Mouse (Mus musculus): ENCODE results near the gene Gm815.

Gene Gm815

DNA sequence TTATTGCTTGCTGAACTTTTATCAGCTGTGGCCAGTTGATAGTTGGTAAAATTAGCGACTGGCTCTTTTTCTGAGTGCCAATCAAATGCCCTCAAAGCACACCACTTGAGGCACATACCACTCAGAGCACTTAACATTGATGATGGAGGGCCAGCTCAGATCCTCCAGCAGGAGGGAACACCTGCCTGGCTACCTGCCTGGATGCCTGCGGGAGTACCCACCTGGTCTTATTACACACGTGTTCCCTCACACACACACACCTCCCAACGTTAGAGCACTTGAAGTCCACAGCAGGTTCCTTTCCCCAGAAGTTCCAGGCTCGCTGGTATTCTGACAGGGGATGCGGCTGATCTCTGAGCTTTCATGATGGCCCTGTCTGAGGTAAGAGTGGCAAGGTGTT, at the start of gene Gm815:
TSS of gene Gm815 (plus strand) at position 266 of the 400 bp plus-strand sequence.
- DNase-seq (ENCODE audit: low read depth): no peak

- DNase-seq (ENCODE audit: low read depth): no peak
Measured at GRCm38 (mm10) chr19:26837626-26838025, 48.1 kb upstream of the Gm815 start.

GRCm38 (mm10) chr19:26843896-26844295, 41.8 kb upstream of the Gm815 start:
- DNase-seq (ENCODE audit: low read depth): no peak

- no peak for DNase-seq (ENCODE audit: low read depth)
Measured at GRCm38 (mm10) chr19:26844813-26845212, 40.9 kb upstream of the Gm815 start.

GRCm38 (mm10) chr19:26845276-26846016, 40.2 kb upstream of the Gm815 start:
- peak; percentile 60 for DNase-seq (ENCODE audit: low read depth)

DNA sequence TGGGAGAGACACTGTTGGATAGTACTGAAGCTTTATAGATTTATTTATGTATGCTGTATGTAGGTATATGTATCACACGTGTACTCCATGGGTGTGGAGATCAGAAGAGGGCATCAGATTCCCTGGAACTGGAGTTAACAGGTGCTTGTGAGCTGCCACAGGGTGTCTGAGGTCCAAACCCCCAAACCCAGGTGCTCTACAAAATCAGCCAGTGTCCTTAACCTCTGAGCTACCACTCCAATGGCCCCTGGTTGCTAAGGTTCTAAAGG, 39.7 kb upstream of the Gm815 start:
- no peak for DNase-seq (ENCODE audit: low read depth)

DNA sequence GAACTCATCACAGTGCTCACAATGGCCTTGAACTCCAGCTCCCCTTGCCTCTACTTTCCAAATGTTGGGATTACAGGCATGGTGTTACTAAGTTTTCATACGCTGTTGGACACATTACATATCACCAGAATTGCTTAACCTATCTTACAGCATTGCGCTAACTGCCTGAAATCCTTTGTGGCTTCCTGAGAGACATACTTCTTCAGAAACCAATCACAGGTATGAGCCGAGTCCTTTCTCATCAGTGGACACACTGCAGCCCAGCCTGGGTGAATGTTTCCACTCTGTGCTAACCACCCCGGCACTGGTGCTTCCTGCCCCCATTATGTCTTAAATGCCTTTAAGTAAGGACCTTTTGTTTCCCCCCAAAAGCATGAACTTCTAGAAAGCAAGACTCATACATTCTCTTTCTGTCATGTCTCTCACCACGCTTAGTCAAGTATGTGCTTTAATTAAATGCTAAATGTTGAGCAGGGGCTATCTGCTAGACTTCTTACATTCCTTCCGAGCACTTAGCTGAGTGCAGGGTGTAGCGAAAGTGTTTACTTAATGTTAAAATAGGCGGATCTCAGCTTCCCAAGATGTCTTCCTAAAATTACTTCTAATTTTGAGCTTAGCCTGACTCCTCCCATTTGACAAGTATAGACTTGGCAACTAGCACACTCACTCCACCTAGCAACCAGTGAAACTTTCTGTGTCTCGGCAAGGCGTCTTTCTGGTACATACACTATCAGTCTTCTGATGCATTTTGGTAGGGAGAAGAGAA, 34.5 kb upstream of the Gm815 start:
- DNase-seq (ENCODE audit: low read depth): no peak

- no peak for DNase-seq (ENCODE audit: low read depth)
Measured at GRCm38 (mm10) chr19:26852325-26852900, 33.3 kb upstream of the Gm815 start.

DNA sequence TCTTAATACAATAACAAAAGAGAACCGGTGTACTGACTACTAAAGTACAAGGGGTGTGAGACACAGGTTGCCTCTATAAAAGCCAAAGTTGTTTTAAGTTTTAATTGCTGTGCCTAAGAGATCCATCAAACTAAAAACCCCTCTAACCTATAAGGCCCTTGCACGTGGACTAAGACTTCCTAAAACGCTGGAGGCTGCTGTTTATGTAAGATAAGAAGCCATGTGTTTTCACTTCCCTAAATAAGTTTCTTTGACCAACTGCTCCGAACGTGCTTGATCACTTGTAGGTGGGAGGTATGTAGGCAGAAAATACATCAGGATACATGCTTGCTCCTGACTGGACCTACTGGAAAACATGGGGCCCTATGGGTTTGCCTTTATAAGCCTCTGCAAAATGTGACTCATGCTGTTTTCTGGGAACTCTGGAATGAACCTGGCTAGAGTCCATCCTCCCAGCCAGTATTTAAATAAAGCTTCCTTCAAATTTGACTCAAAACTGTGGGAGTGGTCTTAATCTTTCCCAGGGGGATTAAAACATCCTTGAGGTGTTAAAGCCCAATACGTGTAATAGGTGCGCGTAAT, 31.9 kb upstream of the Gm815 start:
- no peak for DNase-seq (ENCODE audit: low read depth)

- DNase-seq (ENCODE audit: low read depth): no peak
Measured at GRCm38 (mm10) chr19:26854661-26855060, 31.0 kb upstream of the Gm815 start.

GRCm38 (mm10) chr19:26855152-26855551, 30.5 kb upstream of the Gm815 start:
- DNase-seq (ENCODE audit: low read depth): no peak

DNA sequence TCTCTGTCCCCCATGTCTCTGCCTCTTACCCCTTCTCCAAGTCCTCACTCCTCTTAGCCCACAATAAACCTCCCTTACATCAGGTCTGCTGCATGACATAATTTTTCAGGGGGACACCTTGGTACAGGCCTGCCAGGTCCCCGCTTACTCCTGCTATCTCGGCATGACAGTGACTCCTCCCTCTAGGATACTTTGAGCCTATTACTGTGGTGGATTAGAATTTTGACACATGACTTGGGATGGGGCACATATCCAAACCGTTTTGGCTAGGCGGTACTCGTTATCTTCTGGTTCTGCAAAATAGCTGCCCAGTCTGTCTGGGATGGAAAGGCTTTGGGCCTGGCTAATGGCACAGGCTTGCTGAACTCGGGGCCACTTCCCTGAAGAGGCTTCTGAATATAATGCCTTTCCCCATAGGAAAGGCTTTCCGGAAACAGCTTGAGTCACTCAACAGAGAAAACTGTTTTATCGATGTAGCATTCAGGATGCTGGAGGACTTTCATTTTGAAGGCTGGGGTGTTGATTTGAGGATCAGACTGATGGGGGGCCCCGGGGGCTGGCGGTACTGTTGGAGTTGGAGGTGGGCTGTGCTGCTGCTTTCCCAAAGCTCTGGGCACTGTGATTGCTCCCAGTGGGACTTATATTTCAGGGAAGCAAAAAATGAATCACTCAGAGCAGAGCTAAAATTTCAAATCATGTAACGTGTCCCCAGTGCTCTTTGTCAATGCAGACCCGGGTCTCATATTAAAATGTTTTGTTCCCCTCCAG, 27.1 kb upstream of the Gm815 start:
- no peak for DNase-seq (ENCODE audit: low read depth)

DNA sequence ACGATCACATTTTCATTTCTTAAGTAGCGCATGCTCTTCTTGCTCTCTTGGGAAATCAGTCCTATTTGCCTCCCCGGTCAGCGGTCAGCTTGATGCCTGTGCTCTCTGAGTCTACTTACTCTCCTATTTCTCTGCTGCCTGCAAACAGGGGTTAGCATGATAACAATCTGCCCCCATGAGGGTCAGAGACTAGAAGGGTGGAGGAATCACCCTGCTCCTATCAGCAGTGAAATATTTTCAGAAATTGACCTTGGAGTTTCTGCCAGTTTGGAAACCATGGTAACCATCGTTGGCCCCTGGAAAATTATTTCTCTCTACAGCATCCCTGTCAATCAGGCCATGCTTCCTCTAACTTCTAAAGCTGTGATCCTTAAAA, 26.5 kb upstream of the Gm815 start:
- DNase-seq (ENCODE audit: low read depth): no peak

DNA sequence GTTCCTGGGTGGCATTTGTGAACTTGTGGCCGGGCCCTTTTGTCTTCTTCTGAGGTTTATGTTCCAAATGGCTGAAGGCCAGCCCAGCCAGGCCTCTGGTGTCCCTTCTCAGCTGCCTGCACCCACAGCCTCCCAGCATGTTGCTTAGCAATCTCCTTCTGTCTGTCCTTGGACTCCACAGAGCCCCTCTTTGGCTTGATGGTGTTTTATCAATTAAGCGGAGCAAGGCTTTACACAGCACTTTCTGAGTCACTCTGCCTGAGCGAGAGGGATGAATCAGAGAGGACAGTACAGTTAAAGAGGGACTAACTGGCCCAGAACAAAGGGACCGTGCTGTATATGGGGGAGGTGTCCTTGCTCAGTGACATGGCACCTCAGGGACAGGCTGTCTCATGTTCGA, 22.0 kb upstream of the Gm815 start:
- no peak for DNase-seq (ENCODE audit: low read depth)

DNA sequence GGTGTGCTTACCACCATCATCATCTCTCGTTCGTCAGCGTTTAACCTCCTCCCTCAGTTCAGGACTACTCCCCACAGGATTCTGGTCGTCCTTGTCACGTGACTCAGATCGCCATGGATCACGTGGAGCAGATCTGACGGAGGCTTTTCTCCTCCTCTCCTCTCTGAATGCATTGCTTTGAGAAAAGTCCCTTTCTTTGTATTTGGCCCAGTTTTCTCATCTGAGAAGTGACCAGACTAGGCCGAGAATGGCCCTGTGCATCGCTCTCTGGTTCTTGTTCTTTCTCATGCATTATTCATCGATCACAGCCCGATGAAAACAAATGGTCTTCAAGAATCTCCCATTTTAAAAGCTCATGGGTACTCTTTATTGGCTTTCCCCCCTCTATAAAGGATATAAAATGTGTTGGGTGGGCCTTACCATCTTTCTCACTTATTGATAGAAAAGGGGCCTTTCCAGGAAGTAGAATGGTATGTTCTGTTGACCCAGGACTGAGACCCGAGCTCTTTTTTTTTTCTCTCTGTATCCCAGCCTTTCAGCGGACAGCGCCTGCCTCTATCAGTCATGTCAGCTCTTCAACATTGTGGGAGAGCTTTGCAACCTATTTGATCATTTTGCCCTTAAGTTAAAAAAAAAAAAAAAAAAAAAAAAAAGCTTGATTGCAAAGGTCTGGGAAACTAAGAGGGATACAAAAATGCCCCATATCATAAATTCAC, 20.5 kb upstream of the Gm815 start:
- DNase-seq (ENCODE audit: low read depth): no peak

DNA sequence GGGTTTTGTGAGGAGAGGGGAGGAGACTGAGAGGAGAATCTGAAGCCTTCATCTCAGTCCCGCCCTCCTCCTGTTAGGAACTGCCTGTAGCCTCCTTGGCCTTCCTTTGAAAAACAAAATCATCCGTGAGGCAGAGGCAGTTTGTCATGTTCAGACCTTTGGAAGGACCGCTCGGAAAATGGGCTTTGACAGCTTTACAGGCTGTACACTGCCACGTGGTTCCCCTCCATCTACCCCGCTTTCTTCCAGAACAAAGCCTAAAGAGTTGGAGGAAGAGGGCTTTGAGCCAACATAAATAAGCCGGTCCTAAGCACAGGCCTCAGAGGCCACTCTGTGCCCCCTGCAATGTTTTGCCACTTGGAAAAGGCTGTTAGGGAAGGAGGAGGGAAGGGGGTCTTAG, 19.9 kb upstream of the Gm815 start:
- DNase-seq (ENCODE audit: low read depth): no peak

DNA sequence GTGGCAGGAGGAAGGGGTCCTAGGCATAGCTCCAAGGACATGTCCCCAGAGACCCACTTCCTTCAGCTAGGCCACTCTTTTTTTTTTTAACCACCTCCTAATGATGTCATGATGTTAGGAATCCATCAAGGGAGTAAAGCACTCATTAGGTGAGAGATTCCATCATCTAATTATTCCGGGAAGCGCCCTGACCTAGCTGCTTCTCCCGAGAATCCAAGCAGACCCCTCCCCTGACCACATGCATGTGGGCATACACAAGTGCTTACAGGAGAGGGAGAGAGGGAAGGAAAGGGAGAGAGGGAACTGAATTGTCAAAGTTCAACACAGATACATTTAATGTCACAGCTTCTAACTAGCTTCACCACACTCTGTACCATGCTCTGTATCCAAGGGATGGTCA, 16.1 kb upstream of the Gm815 start:
- no peak for DNase-seq (ENCODE audit: low read depth)

- no peak for DNase-seq (ENCODE audit: low read depth)
Measured at GRCm38 (mm10) chr19:26870280-26870679, 15.4 kb upstream of the Gm815 start.

DNA sequence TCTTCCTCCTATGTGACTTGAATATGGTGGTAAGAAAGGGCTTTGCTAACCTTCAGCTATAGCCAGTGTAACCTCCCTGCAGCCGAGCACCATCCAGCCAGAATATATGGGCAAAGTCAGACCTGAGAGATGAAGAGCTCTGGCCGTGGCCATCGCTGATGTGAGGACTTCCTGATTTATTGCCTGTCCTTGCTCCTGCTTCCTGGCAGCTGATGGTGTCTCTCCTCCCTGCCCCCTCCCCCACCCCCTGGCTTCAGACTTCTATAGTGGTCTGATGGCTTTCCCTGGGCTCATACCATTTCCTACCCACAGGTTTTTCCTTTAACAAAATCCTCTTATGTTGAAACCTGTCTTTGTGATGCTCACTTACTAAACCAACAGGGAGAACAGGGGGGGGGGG, 14.6 kb upstream of the Gm815 start:
- no peak for DNase-seq (ENCODE audit: low read depth)

DNA sequence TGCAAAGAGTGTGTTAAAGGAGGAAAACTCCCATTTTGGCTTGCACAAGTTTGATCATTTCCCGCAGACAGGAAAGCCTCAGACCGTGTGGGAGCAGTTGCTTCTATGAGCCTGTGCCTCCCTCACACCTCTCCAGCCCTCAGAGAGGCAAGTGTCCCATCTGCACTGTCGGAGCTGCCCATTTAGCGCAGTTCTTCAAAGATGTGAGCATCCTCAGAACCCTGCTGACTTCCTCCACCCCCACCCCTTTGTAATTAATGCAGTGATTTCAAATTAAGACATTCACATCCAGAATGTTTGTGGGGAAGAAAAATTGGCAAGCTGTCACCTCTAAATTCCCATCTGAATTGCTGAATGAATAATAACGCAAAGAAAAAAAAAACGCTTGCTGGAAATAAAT, 12.8 kb upstream of the Gm815 start:
- DNase-seq (ENCODE audit: low read depth): no peak

DNA sequence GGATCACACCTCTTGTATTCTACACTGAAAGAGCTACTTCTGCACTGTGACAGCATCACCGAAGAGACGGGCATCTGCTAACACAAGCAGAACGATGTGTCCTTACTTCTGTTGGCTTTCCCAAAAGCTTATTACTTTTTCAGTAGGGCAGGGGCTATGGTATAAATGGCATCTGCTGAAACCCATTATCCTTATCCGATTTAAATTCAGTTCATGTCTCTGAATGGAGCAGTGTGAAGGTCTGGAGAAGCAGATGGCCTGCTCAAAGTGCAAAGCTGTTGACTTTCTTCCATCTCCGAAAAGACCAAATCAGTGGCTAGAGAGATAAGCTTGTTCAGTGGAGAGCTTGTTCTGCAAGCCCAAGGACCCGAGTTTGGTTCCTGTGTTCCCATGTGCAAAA, 10.1 kb upstream of the Gm815 start:
- no peak for DNase-seq (ENCODE audit: low read depth)

Data from c-Kit-positive CD71-positive TER-119-negative erythroid progenitor cells, embryonic 14.5 days (primary cell).